Mouse (Mus musculus) MEL (cell line): ENCODE measurements at regions not wholly inside any gene's neighbourhood (a gene's known extent, or its start where the extent isn't known, plus 50 kb on each side); places are given as distances from the start of the nearest gene placed in this dataset.

Experiments used
- DNase-seq: peaks from one replicate; pipeline ENCODE4 v3.0.0; 2011; ENCODE audit warnings: low read depth, low spot score
- H3K27ac ChIP-seq: 2 replicates; pipeline ENCODE4 v1.5.1; 2012; ENCODE audit warnings: low read depth, mild to moderate bottlenecking, control low read depth, low read length, moderate library complexity; ENCODE audit not compliant: control insufficient read depth
- H3K27me3 ChIP-seq, 2 experiments: fragments of 150-350 bp in 1 of 2; sonication (generic) in 1 of 2; 2 replicates each; pipeline ENCODE4 v1.6.1; 2012; ENCODE audit warnings: low read length in 2 of 2, mild to moderate bottlenecking in 2 of 2, improper control_type of control experiment in 1 of 2, moderate library complexity in 1 of 2; ENCODE audit not compliant: insufficient read depth in 2 of 2, control insufficient read depth in 1 of 2
- H3K36me3 ChIP-seq, 2 experiments: 2 replicates each; pipeline ENCODE4 v1.6.1; 2012 to 2014; ENCODE audit warnings: low read length in 2 of 2, improper control_type of control experiment in 1 of 2, inconsistent platforms in 1 of 2, mild to moderate bottlenecking in 1 of 2; ENCODE audit not compliant: insufficient read depth in 2 of 2, control insufficient read depth in 1 of 2
- H3K4me1 ChIP-seq, 2 experiments: fragments of 150-350 bp in 1 of 2; sonication (generic) in 1 of 2; 2 replicates each; pipeline ENCODE4 v1.6.1; 2012; ENCODE audit warnings: low read length in 2 of 2, improper control_type of control experiment in 1 of 2, mild to moderate bottlenecking in 1 of 2; ENCODE audit not compliant: insufficient read depth in 2 of 2, control insufficient read depth in 1 of 2
- H3K4me3 ChIP-seq, 2 experiments: fragments of 150-350 bp in 1 of 2; sonication (generic) in 1 of 2; 2 replicates each; pipeline ENCODE4 v1.5.1; 2012; ENCODE audit warnings: low read depth in 2 of 2, low read length in 2 of 2, mild to moderate bottlenecking in 2 of 2, moderate library complexity in 2 of 2, control low read depth in 1 of 2, improper control_type of control experiment in 1 of 2; ENCODE audit not compliant: control insufficient read depth in 1 of 2, insufficient read depth in 1 of 2
- H3K79me2 ChIP-seq: 2 replicates; pipeline ENCODE4 v1.6.1; 2012; ENCODE audit warnings: mild to moderate bottlenecking, low read length, moderate library complexity; ENCODE audit not compliant: control insufficient read depth, poor library complexity, insufficient read depth
- H3K9ac ChIP-seq: 2 replicates; pipeline ENCODE4 v1.6.1; 2012; ENCODE audit warnings: low read depth, mild to moderate bottlenecking, control low read depth, low read length, moderate library complexity; ENCODE audit not compliant: control insufficient read depth, poor library complexity, severe bottlenecking
- H3K9me3 ChIP-seq: fragments of 150-350 bp; sonication (generic); replicated peaks from 2 replicates; pipeline ENCODE4 v1.6.1; 2012; ENCODE audit warnings: mild to moderate bottlenecking, low read length, improper control_type of control experiment, moderate library complexity; ENCODE audit not compliant: insufficient read depth
- CHD1 ChIP-seq: IDR thresholded peaks from 2 replicates; pipeline ENCODE4 v1.6.1; 2012; ENCODE audit warnings: low read depth, mild to moderate bottlenecking, inconsistent platforms, low read length, improper control_type of control experiment
- CHD2 ChIP-seq: IDR thresholded peaks from 2 replicates; pipeline ENCODE4 v1.6.1; 2011; ENCODE audit warnings: low read length, improper control_type of control experiment
- CTCF ChIP-seq, 3 experiments: IDR thresholded peaks in 2 of 3; conservative IDR thresholded peaks in 1 of 3; 2 replicates each; pipeline ENCODE4 v1.5.1; 2011 to 2012; ENCODE audit warnings: low read length in 3 of 3, low read depth in 2 of 3, mild to moderate bottlenecking in 2 of 3, improper control_type of control experiment in 1 of 3, inconsistent platforms in 1 of 3, mixed read lengths in 1 of 3, moderate library complexity in 1 of 3; ENCODE audit not compliant: control insufficient read depth in 1 of 3, insufficient read depth in 1 of 3, poor library complexity in 1 of 3, severe bottlenecking in 1 of 3
- E2F4 ChIP-seq: IDR thresholded peaks from 2 replicates; pipeline ENCODE4 v1.6.1; 2011; ENCODE audit warnings: low read depth, low read length, improper control_type of control experiment, borderline replicate concordance
- EP300 ChIP-seq, 2 experiments: IDR thresholded peaks; 2 replicates each; pipeline ENCODE4 v1.6.1; 2011; ENCODE audit warnings: improper control_type of control experiment in 2 of 2, low read length in 2 of 2, low read depth in 1 of 2, mild to moderate bottlenecking in 1 of 2
- ETS1 ChIP-seq: IDR thresholded peaks from 2 replicates; pipeline ENCODE4 v1.6.1; 2012; ENCODE audit warnings: low read depth, mild to moderate bottlenecking, inconsistent platforms, low read length, improper control_type of control experiment, moderate library complexity
- GABPA ChIP-seq: IDR thresholded peaks from 2 replicates; pipeline ENCODE4 v1.6.1; 2012; ENCODE audit warnings: low read depth, mild to moderate bottlenecking, inconsistent platforms, low read length, improper control_type of control experiment, moderate library complexity
- HCFC1 ChIP-seq: IDR thresholded peaks from 2 replicates; pipeline ENCODE4 v1.6.1; 2012; ENCODE audit warnings: low read depth, mild to moderate bottlenecking, inconsistent platforms, low read length, improper control_type of control experiment, moderate library complexity
- JUND ChIP-seq: IDR thresholded peaks from 2 replicates; pipeline ENCODE4 v1.6.1; 2011; ENCODE audit warnings: low read depth, mild to moderate bottlenecking, improper control_type of control experiment, low read length
- KAT2A ChIP-seq: conservative IDR thresholded peaks from 2 replicates; pipeline ENCODE4 v1.6.1; 2012; ENCODE audit warnings: low read depth, low read length, improper control_type of control experiment, inconsistent platforms
- MEF2A ChIP-seq: IDR thresholded peaks from 2 replicates; pipeline ENCODE4 v1.6.1; 2014; ENCODE audit warnings: low read depth, mild to moderate bottlenecking, inconsistent platforms, low read length, improper control_type of control experiment; ENCODE audit not compliant: poor library complexity, insufficient replicate concordance, severe bottlenecking; ENCODE audit errors: extremely low read depth
- MYC ChIP-seq: IDR thresholded peaks from 2 replicates; pipeline ENCODE4 v1.6.1; 2011; ENCODE audit warnings: low read depth, mild to moderate bottlenecking, low read length, improper control_type of control experiment, moderate library complexity
- NELFE ChIP-seq: IDR thresholded peaks from 2 replicates; pipeline ENCODE4 v1.6.1; 2011; ENCODE audit warnings: low read depth, low read length, improper control_type of control experiment
- NRF1 ChIP-seq: IDR thresholded peaks from 2 replicates; pipeline ENCODE4 v1.6.1; 2014; ENCODE audit warnings: low read depth, mild to moderate bottlenecking, inconsistent platforms, low read length, improper control_type of control experiment, moderate library complexity; ENCODE audit not compliant: poor library complexity, insufficient read depth, severe bottlenecking
- POLR2AphosphoS2 ChIP-seq: IDR thresholded peaks from 2 replicates; pipeline ENCODE4 v1.6.1; 2011; ENCODE audit warnings: low read length, improper control_type of control experiment
- RAD21 ChIP-seq: IDR thresholded peaks from 2 replicates; pipeline ENCODE4 v1.6.1; 2011; ENCODE audit warnings: mild to moderate bottlenecking, low read depth, low read length, improper control_type of control experiment
- RCOR1 ChIP-seq: IDR thresholded peaks from 2 replicates; pipeline ENCODE4 v1.6.1; 2012; ENCODE audit warnings: low read depth, mild to moderate bottlenecking, inconsistent platforms, low read length, improper control_type of control experiment
- SIN3A ChIP-seq: IDR thresholded peaks from 2 replicates; pipeline ENCODE4 v1.6.1; 2012; ENCODE audit warnings: low read length, improper control_type of control experiment, inconsistent platforms
- TAL1 ChIP-seq: IDR thresholded peaks from 2 replicates; pipeline ENCODE4 v1.6.1; 2012; ENCODE audit warnings: mild to moderate bottlenecking, inconsistent platforms, low read length, moderate library complexity, mixed read lengths
- TBP ChIP-seq: IDR thresholded peaks from 2 replicates; pipeline ENCODE4 v1.8.0; 2011; ENCODE audit warnings: low read depth, low read length, improper control_type of control experiment
- TCF12 ChIP-seq: IDR thresholded peaks from 2 replicates; pipeline ENCODE4 v1.6.1; 2014; ENCODE audit warnings: low read depth, mild to moderate bottlenecking, inconsistent platforms, low read length, improper control_type of control experiment, moderate library complexity
- USF1 ChIP-seq: IDR thresholded peaks from 2 replicates; pipeline ENCODE4 v1.6.1; 2014; ENCODE audit warnings: low read depth, mild to moderate bottlenecking, inconsistent platforms, low read length, improper control_type of control experiment, moderate library complexity
- USF2 ChIP-seq, 2 experiments: IDR thresholded peaks; 2 replicates each; pipeline ENCODE4 v1.6.1; 2011 to 2012; ENCODE audit warnings: improper control_type of control experiment in 2 of 2, low read length in 2 of 2, borderline replicate concordance in 1 of 2, inconsistent platforms in 1 of 2, low read depth in 1 of 2, mild to moderate bottlenecking in 1 of 2; ENCODE audit not compliant: insufficient read depth in 1 of 2
- ZC3H11A ChIP-seq: IDR thresholded peaks from 2 replicates; pipeline ENCODE4 v1.6.1; 2012; ENCODE audit warnings: low read depth, mild to moderate bottlenecking, inconsistent platforms, low read length, improper control_type of control experiment
- ZKSCAN1 ChIP-seq: IDR thresholded peaks from 2 replicates; pipeline ENCODE4 v1.6.1; 2012; ENCODE audit warnings: low read depth, mild to moderate bottlenecking, inconsistent platforms, low read length, improper control_type of control experiment, moderate library complexity

- TF ChIP-seq RAD21, result no peak
- TF ChIP-seq USF1, result no peak
- TF ChIP-seq, all 39 proteins: peak for 0
These were observed 225.3 kb upstream of the Adgrl2 start (continued) for GRCm38 (mm10) chr3:149215691-149216090.

DNA sequence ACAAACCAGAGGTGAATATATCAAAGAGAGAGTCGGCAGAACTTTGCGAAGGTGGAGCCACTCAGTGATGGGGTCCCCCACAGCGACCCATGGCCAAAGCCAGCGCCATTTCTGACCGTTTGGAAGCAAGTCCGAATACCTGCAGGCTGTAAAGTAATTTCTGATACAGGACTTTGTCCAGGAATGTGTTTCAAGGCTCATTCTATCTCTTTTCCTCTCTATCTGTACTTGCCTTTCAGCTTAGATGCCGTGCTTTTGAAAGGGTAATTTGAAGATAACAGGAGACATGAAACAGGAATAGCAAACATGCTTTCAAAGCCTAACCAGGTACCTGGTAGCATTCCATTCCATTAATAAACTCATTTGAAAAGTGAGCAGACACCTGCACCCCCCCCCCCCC lies 221.6 kb upstream of the Adgrl2 start:
- Histone ChIP-seq H3K9ac (no peak overlapping the region), H3K27ac (no peak overlapping the region), H3K4me1 (no peaks in the 10 kb centered on the region), H3K9me3 (no peaks in the 10 kb centered on the region), H3K36me3 (no peaks in the 10 kb centered on the region)
- no peak for DNase-seq
- TF ChIP-seq ETS1 (no peak), MEF2A (no peak)
- TF ChIP-seq, all 39 proteins: peak for 0
- Histone ChIP-seq H3K79me2 (no peaks in the 10 kb centered on the region), H3K4me3 (no peak overlapping the region), H3K27me3 (no peaks in the 10 kb centered on the region)

DNA sequence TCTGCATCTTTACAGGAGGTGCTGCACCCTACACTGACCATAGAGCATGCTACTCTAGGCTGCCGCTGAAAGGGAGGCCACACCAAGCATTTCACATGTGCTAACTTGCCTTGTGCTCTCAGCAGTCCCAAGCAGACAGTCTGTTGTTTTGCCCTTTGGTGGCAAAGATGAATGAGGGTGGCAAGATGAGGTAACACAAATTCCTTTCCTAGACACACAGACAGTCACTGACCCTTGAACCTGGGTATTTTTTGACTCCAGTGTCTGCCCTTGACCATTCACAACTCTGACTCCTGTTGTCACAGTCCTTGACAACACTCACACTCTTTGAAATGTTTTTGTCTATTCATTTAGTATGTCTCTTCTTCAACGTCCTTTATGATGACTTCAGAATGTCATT lies 218.9 kb upstream of the Adgrl2 start:
- H3K79me2 ChIP-seq, result no peaks in the 10 kb centered on the region
- TF ChIP-seq ZKSCAN1 (no peak), NELFE (no peak), JUND (no peak), GABPA (no peak), CTCF (IDR thresholded peaks at IDR 0.05 in 2 of 3, conservative IDR thresholded peaks at IDR 0.05 in 1 of 3; ENCODE audit: control insufficient read depth in 1 of 3, insufficient read depth in 1 of 3, low read depth in 2 of 3, low read length in 3 of 3, poor library complexity in 1 of 3, severe bottlenecking in 1 of 3) (no peak)
- TF ChIP-seq, all 39 proteins: peak for 0
- no peak overlapping the region for H3K9ac ChIP-seq
- DNase-seq, result no peak
- H3K27ac ChIP-seq, result no peak overlapping the region
- no peaks in the 10 kb centered on the region for H3K4me1 ChIP-seq
- H3K4me3 ChIP-seq, result no peak overlapping the region
- H3K9me3 ChIP-seq, result no peaks in the 10 kb centered on the region
- H3K27me3 ChIP-seq, result no peaks in the 10 kb centered on the region
- H3K36me3 ChIP-seq, result no peaks in the 10 kb centered on the region

- DNase-seq, result no peak
These were observed 213.1 kb upstream of the Adgrl2 start for GRCm38 (mm10) chr3:149203451-149203850.

More at GRCm38 (mm10) chr3:149203451-149203850, 213.1 kb upstream of the Adgrl2 start:
- H3K27me3 ChIP-seq, result no peaks in the 10 kb centered on the region
- H3K9ac ChIP-seq, result no peak overlapping the region
- TF ChIP-seq USF2 (IDR thresholded peaks at IDR 0.05; ENCODE audit: borderline replicate concordance in 1 of 2, insufficient read depth in 1 of 2, low read depth in 1 of 2, low read length in 2 of 2) (no peak), POLR2AphosphoS2 (no peak), CHD2 (no peak), HCFC1 (no peak), NRF1 (no peak), NELFE (no peak), CHD1 (no peak), GABPA (no peak), TAL1 (no peak), E2F4 (no peak), ETS1 (no peak), ZC3H11A (no peak), MYC (no peak), TBP (no peak), KAT2A (no peak), EP300 (IDR thresholded peaks at IDR 0.05; ENCODE audit: low read depth in 1 of 2, low read length in 2 of 2) (no peak), TCF12 (no peak), RCOR1 (no peak), SIN3A (no peak)
- no peaks in the 10 kb centered on the region for H3K4me1 ChIP-seq
- no peaks in the 10 kb centered on the region for H3K79me2 ChIP-seq
- no peaks in the 10 kb centered on the region for H3K9me3 ChIP-seq
- H3K27ac ChIP-seq, result no peak overlapping the region
- no peak overlapping the region for H3K4me3 ChIP-seq
- H3K36me3 ChIP-seq, result no peaks in the 10 kb centered on the region
